Mouse (Mus musculus) intestine, postnatal 0 days (tissue): ENCODE measurements at regions not wholly inside any gene's neighbourhood (a gene's known extent, or its start where the extent isn't known, plus 50 kb on each side); places are given as distances from the start of the nearest gene placed in this dataset.

ENCODE experiments used
- ATAC-seq: fragments of 200-750 bp; cut with Nextera tagmentation; 2 replicates; pipeline ENCODE4 v1.8.0; 2017; ENCODE audit warnings: mild to moderate bottlenecking, moderate TSS enrichment, moderate library complexity
- H3K27ac ChIP-seq: fragments of 300-500 bp; sonication (generic); 2 replicates; pipeline ENCODE4 v1.5.1; 2014; ENCODE audit warnings: mild to moderate bottlenecking, low read depth, low read length, moderate library complexity
- H3K27me3 ChIP-seq: fragments of 300-500 bp; sonication (generic); replicated peaks from 2 replicates; pipeline ENCODE4 v1.6.1; 2014; ENCODE audit warnings: low read length, mixed read lengths; ENCODE audit not compliant: control insufficient read depth, insufficient read depth
- H3K36me3 ChIP-seq: fragments of 300-500 bp; sonication (generic); 2 replicates; pipeline ENCODE4 v1.6.1; 2014; ENCODE audit warnings: mild to moderate bottlenecking, moderate library complexity; ENCODE audit not compliant: control insufficient read depth, insufficient read depth
- H3K4me1 ChIP-seq: fragments of 300-500 bp; sonication (generic); replicated peaks from 2 replicates; pipeline ENCODE4 v1.6.1; 2014; ENCODE audit warnings: antibody characterized with exemption, low read length, mixed read lengths; ENCODE audit not compliant: control insufficient read depth, insufficient read depth
- H3K4me2 ChIP-seq: fragments of 300-500 bp; sonication (generic); replicated peaks from 2 replicates; pipeline ENCODE4 v1.6.1; 2014; ENCODE audit warnings: low read depth, mild to moderate bottlenecking, moderate library complexity
- H3K4me3 ChIP-seq: fragments of 300-500 bp; sonication (generic); 2 replicates; pipeline ENCODE4 v1.5.1; 2014; ENCODE audit warnings: low read depth, low read length
- H3K9ac ChIP-seq: fragments of 300-500 bp; sonication (generic); 2 replicates; pipeline ENCODE4 v1.6.1; 2014; ENCODE audit warnings: mild to moderate bottlenecking, low read depth, low read length
- H3K9me3 ChIP-seq: fragments of 300-500 bp; sonication (generic); 2 replicates; pipeline ENCODE4 v1.6.1; 2016; ENCODE audit warnings: mixed run types; ENCODE audit not compliant: control insufficient read depth
- CTCF ChIP-seq: sonication (generic); IDR thresholded peaks from 2 replicates; pipeline ENCODE4 v1.5.1; 2016; ENCODE audit warnings: low read depth, mild to moderate bottlenecking, control low read depth, antibody characterized with exemption, moderate library complexity
- WGBS: fragments of 180-500 bp; shearing (Covaris S2); extraction: QIAGEN DNeasy Blood & Tissue Kit; methylation state at CpG from one replicate; pipeline ENCODE4 v1.1.7; 2014; 5-methylcytosine and 5-hydroxymethylcytosine counted together

DNA sequence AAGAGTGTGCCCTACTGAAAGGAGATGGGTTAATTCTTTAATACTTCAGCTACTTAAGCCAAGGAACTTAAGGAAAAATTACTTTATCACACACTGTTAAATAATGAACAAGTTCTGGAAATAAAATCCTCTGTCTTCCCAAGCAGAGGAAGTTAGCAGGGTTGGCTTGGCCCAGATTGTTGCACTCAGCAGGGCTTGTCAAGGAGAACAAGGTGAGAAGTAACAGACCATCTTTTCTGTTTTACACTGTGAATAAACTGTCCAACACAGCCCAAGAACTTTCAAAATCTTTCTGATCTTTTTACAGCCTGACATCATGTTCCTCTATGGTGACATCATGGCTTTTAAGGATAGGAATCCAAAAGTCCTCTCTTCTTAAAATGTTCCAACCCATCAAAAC lies 789.1 kb downstream of the 5730522E02Rik start:
- no peak for TF ChIP-seq CTCF
- no peaks in the 10 kb centered on the region for H3K9me3 ChIP-seq
- no peak overlapping the region for H3K4me2 ChIP-seq
- no peak overlapping the region for H3K27ac ChIP-seq
- H3K36me3 ChIP-seq: no peaks in the 10 kb centered on the region
- H3K9ac ChIP-seq: no peak overlapping the region
- no peaks in the 10 kb centered on the region for H3K4me1 ChIP-seq
- no peak for ATAC-seq
- no peak overlapping the region for H3K4me3 ChIP-seq
- no peaks in the 10 kb centered on the region for H3K27me3 ChIP-seq

DNA sequence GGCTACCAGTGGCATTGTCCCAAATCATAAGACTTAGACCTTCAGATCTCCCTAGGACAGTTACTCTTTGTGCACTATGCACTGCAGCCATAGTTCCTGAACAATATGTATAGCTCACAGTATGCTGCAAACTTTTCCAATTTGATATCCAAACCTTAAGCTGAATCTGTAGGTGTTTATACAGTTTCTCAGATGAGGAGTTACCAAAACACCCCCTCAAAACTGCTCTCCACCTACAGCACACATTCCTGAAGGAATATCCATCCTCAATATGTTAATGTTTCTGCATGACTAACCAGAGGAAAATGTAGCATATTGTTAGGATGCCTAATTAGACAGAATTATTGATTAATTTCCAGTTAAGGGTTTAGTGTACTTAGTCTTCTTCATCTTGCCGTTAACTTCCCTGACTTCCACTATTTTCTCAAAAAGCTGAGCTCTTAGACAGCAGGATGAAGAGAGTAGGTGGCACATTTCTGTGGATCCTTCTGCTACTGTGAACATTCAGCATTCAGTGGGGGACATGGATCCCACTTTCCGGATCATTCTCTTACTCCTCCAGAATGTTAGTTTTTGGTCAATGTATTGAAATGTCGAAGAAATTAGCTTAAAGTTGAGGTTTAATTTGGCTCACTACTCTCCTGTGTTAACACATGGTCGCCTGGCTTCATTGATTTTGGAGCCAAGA lies 800.0 kb downstream of the 5730522E02Rik start:
- H3K27ac ChIP-seq: no peak overlapping the region
- no peak overlapping the region for H3K9ac ChIP-seq
- WGBS: 84% methylated on average over 4 of the region's 4 CpGs

DNA sequence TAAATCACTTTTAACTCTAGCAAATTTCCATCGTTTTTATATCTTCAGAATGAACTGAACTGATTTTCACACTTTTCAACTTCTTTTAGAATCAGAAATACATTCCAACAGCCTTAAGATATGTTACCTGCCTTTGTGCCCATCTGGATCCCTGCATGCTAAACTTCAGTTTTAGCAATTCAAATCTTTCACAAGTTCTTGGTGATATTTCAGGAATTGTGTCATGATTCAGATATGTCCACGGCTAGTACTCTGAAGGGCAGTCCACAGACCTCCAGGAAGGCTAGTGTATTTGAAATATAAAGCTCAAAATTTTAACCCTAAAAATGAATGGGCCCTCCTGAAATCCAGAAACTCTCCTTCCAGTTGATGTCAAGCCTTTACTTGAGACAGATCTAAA lies 818.9 kb downstream of the 5730522E02Rik start:
- TF ChIP-seq CTCF: no peak
- Histone ChIP-seq H3K4me3 (no peak overlapping the region), H3K9ac (no peak overlapping the region), H3K4me1 (no peaks in the 10 kb centered on the region), H3K36me3 (no peaks in the 10 kb centered on the region), H3K9me3 (no peaks in the 10 kb centered on the region), H3K27me3 (no peaks in the 10 kb centered on the region), H3K27ac (no peak overlapping the region), H3K4me2 (no peak overlapping the region)
- 65% methylated on average over 2 of the region's 2 CpGs for WGBS
- ATAC-seq: no peak

More for the DNA sequence above, 800.0 kb downstream of the 5730522E02Rik start:
- Histone ChIP-seq H3K4me3 (no peak overlapping the region), H3K27me3 (no peaks in the 10 kb centered on the region), H3K4me2 (no peak overlapping the region), H3K9me3 (no peaks in the 10 kb centered on the region), H3K4me1 (no peaks in the 10 kb centered on the region), H3K36me3 (no peaks in the 10 kb centered on the region)
- TF ChIP-seq CTCF: no peak
- ATAC-seq: no peak

- H3K36me3 ChIP-seq: no peaks in the 10 kb centered on the region
- no peak overlapping the region for H3K4me2 ChIP-seq
- no peak overlapping the region for H3K4me3 ChIP-seq
- no peaks in the 10 kb centered on the region for H3K27me3 ChIP-seq
- no peaks in the 10 kb centered on the region for H3K9me3 ChIP-seq
- no peaks in the 10 kb centered on the region for H3K4me1 ChIP-seq
- no peak overlapping the region for H3K27ac ChIP-seq
- TF ChIP-seq CTCF: no peak
- ATAC-seq: no peak
- 81% methylated on average over 2 of the region's 2 CpGs for WGBS
- H3K9ac ChIP-seq: no peak overlapping the region
Observed at GRCm38 (mm10) chr11:25367111-25367510, 843.5 kb downstream of the 5730522E02Rik start.

- ATAC-seq: no peak
Observed at GRCm38 (mm10) chr11:25365433-25365832, 845.1 kb downstream of the 5730522E02Rik start.

GRCm38 (mm10) chr11:25359723-25360122 lies 850.8 kb downstream of the 5730522E02Rik start:
- no peak for TF ChIP-seq CTCF
- Histone ChIP-seq H3K4me2 (no peak overlapping the region), H3K27ac (no peak overlapping the region), H3K4me1 (no peaks in the 10 kb centered on the region), H3K9ac (no peak overlapping the region), H3K27me3 (no peaks in the 10 kb centered on the region), H3K36me3 (no peaks in the 10 kb centered on the region), H3K4me3 (no peak overlapping the region), H3K9me3 (no peaks in the 10 kb centered on the region)
- WGBS: 87% methylated on average over 1 of the region's 1 CpGs
- ATAC-seq: no peak

More at GRCm38 (mm10) chr11:25365433-25365832, 845.1 kb downstream of the 5730522E02Rik start:
- no peaks in the 10 kb centered on the region for H3K36me3 ChIP-seq
- no peak overlapping the region for H3K9ac ChIP-seq
- no peak overlapping the region for H3K27ac ChIP-seq
- no peaks in the 10 kb centered on the region for H3K9me3 ChIP-seq
- WGBS: 73% methylated on average over 6 of the region's 6 CpGs
- no peak overlapping the region for H3K4me2 ChIP-seq
- no peak for TF ChIP-seq CTCF
- H3K27me3 ChIP-seq: no peaks in the 10 kb centered on the region
- no peak overlapping the region for H3K4me3 ChIP-seq
- H3K4me1 ChIP-seq: no peaks in the 10 kb centered on the region
